23 mouse cellular contexts compared by ENCODE assay signal in genomic region chr6:117497904-117498303, GRCm38 (mm10).
A peak's percentile ranks its signal among the peaks of the same experiment; 100 is the strongest.
DNase-seq lines count a peak whose midpoint lies in the region; ATAC-seq and TF ChIP-seq lines count a peak whose summit lies in the region.
"Had no signal": no experiment of that assay in that cellular context is flagged by ENCODE, and none has a peak within 500 bp of the region (broad histone marks: within the 10 kb centered on the region; RNA-seq: fewer than 3 reads in every experiment).

No protein-coding gene starts in this region.

- WGBS in heart, embryonic 12.5 days: 83% methylated on average over 5 of the region's 5 CpGs
- 75% methylated on average over 5 of the region's 5 CpGs for WGBS in midbrain, postnatal 0 days
- 84% methylated on average over 5 of the region's 5 CpGs for WGBS in midbrain, embryonic 13.5 days

- no peaks in the 10 kb centered on the region for H3K4me1 ChIP-seq in heart, embryonic 12.5 days (replicated peaks)
- H3K4me1 ChIP-seq in midbrain, postnatal 0 days (ENCODE audit: insufficient read depth, low read length): no peaks in the 10 kb centered on the region
- no peaks in the 10 kb centered on the region for H3K4me1 ChIP-seq in midbrain, embryonic 13.5 days (replicated peaks)
- H3K4me1 ChIP-seq: forebrain, embryonic 13.5 days; liver, embryonic 15.5 days; midbrain, embryonic 15.5 days had no signal

- no peaks in the 10 kb centered on the region for H3K9me3 ChIP-seq in heart, embryonic 12.5 days (replicated peaks)
- no peaks in the 10 kb centered on the region for H3K9me3 ChIP-seq in midbrain, postnatal 0 days (ENCODE audit: low read length)
- H3K9me3 ChIP-seq in midbrain, embryonic 13.5 days: no peaks in the 10 kb centered on the region
- H3K9me3 ChIP-seq: forebrain, embryonic 13.5 days; liver, embryonic 15.5 days; midbrain, embryonic 15.5 days had no signal

- no peak for TF ChIP-seq CTCF in midbrain, postnatal 0 days (IDR thresholded peaks at IDR 0.05)

- no peak overlapping the region for H3K27ac ChIP-seq in heart, embryonic 12.5 days (ENCODE audit: poor library complexity, severe bottlenecking)
- no peak overlapping the region for H3K27ac ChIP-seq in midbrain, postnatal 0 days (ENCODE audit: low read depth, low read length)
- no peak overlapping the region for H3K27ac ChIP-seq in midbrain, embryonic 13.5 days
- H3K27ac ChIP-seq: forebrain, embryonic 13.5 days; heart, adult 2 months; liver, embryonic 15.5 days; midbrain, embryonic 15.5 days had no signal

- no peak overlapping the region for H3K4me2 ChIP-seq in heart, embryonic 12.5 days
- no peak overlapping the region for H3K4me2 ChIP-seq in midbrain, postnatal 0 days (ENCODE audit: low read depth, low read length, poor library complexity, severe bottlenecking)
- H3K4me2 ChIP-seq in midbrain, embryonic 13.5 days (replicated peaks): no peak overlapping the region
- H3K4me2 ChIP-seq: forebrain, embryonic 13.5 days; liver, embryonic 15.5 days; lung, embryonic 14.5 days; midbrain, embryonic 15.5 days had no signal

- H3K4me3 ChIP-seq in heart, embryonic 12.5 days: no peak overlapping the region
- no peak overlapping the region for H3K4me3 ChIP-seq in midbrain, postnatal 0 days (ENCODE audit: low read depth, low read length)
- no peak overlapping the region for H3K4me3 ChIP-seq in midbrain, embryonic 13.5 days (replicated peaks)
- H3K4me3 ChIP-seq: forebrain, embryonic 13.5 days; heart, adult 2 months; liver, embryonic 15.5 days; midbrain, embryonic 15.5 days had no signal

- no peak for ATAC-seq in heart, embryonic 12.5 days (ENCODE audit: insufficient number of reproducible peaks, low FRiP score)
- ATAC-seq in midbrain, postnatal 0 days (ENCODE audit: low FRiP score): no peak
- ATAC-seq in midbrain, embryonic 13.5 days: no peak
- no peak for ATAC-seq in granulocyte monocyte progenitor cell, adult 5-6 weeks (replicated peaks; ENCODE audit: poor library complexity, severe bottlenecking)
- ATAC-seq: forebrain, embryonic 13.5 days; intestine, postnatal 0 days; midbrain, embryonic 15.5 days had no signal

- no peaks in the 10 kb centered on the region for H3K36me3 ChIP-seq in heart, embryonic 12.5 days
- no peaks in the 10 kb centered on the region for H3K36me3 ChIP-seq in midbrain, postnatal 0 days (ENCODE audit: insufficient read depth, low read length)
- no peaks in the 10 kb centered on the region for H3K36me3 ChIP-seq in midbrain, embryonic 13.5 days
- H3K36me3 ChIP-seq: G1E; liver, embryonic 15.5 days; midbrain, embryonic 15.5 days had no signal

- H3K9ac ChIP-seq in heart, embryonic 12.5 days: no peak overlapping the region
- no peak overlapping the region for H3K9ac ChIP-seq in midbrain, postnatal 0 days (replicated peaks; ENCODE audit: low read length, poor library complexity, severe bottlenecking)
- no peak overlapping the region for H3K9ac ChIP-seq in midbrain, embryonic 13.5 days (replicated peaks)
- H3K9ac ChIP-seq: forebrain, embryonic 13.5 days; liver, embryonic 15.5 days; lung, embryonic 14.5 days; midbrain, embryonic 15.5 days had no signal

- peak; percentile 84 to 88 for DNase-seq in cerebellum, postnatal 10 days
- no peak for DNase-seq in cerebellum, adult 9-11 months
- DNase-seq in heart, adult 18-20 months: peak; percentile 36
- DNase-seq in midbrain, postnatal 0 days (ENCODE audit: low spot score): peak; percentile 32
- no peak for DNase-seq in urinary bladder, adult 18-20 months (ENCODE audit: low spot score in 2 of 2)
- DNase-seq: cerebellum, adult 8-10 months; kidney, adult 9 months; kidney, postnatal 10 days; layer of hippocampus, postnatal 36 days; lung, embryonic 14.5 days; lung, postnatal 14 days; right cerebral cortex, adult 18-20 months; right cerebral cortex, postnatal 4 days; thymus, postnatal 4 days had no signal

- no peaks in the 10 kb centered on the region for H3K27me3 ChIP-seq in heart, embryonic 12.5 days (replicated peaks)
- H3K27me3 ChIP-seq in midbrain, postnatal 0 days (ENCODE audit: insufficient read depth, low read length): no peaks in the 10 kb centered on the region
- H3K27me3 ChIP-seq in midbrain, embryonic 13.5 days: no peaks in the 10 kb centered on the region
- H3K27me3 ChIP-seq: forebrain, embryonic 13.5 days; liver, embryonic 15.5 days; midbrain, embryonic 15.5 days had no signal

Comparison
In these comparisons a context has a peak if more than half of its experiments do, and no peak if none do; other contexts are left out.
1. DNase-seq: peak in cerebellum, postnatal 10 days (2 of 2), heart, adult 18-20 months (2 of 2) and midbrain, postnatal 0 days (single experiment); none in cerebellum, adult 9-11 months (single experiment) and urinary bladder, adult 18-20 months (0 of 2).